Mouse (Mus musculus) cortical plate, adult 2 months (tissue): ENCODE measurements at regions not wholly inside any gene's neighbourhood (a gene's known extent, or its start where the extent isn't known, plus 50 kb on each side); places are given as distances from the start of the nearest gene placed in this dataset.

ENCODE experiments used
- CTCF ChIP-seq: fragments of 200-500 bp; IDR thresholded peaks from 2 replicates; pipeline ENCODE4 v1.5.1; 2011; ENCODE audit warnings: mild to moderate bottlenecking, control low read depth, low read length; ENCODE audit not compliant: insufficient read depth; ENCODE audit errors: extremely low read depth
- POLR2A ChIP-seq: fragments of 200-500 bp; IDR thresholded peaks from 2 replicates; pipeline ENCODE4 v1.6.1; 2011; ENCODE audit warnings: mild to moderate bottlenecking, low read length, control low read depth; ENCODE audit not compliant: insufficient read depth; ENCODE audit errors: extremely low read depth

- TF ChIP-seq CTCF: no peak
- TF ChIP-seq POLR2A: no peak
These were observed 161.2 kb upstream of the Tmem161b start for GRCm38 (mm10) chr13:84060906-84061305.
